Mouse (Mus musculus): ENCODE data around the gene Fau. TPM values are rescaled to one million over a fixed set of nuclear protein-coding genes. Genes with fewer than 3 reads are reported as not detected.

The Fau gene
- polyA plus RNA-seq, 1 experiment = 1,239 TPM

- peaks cover 2% of the 10 kb centered on the region for H3K4me1 ChIP-seq (ENCODE audit: control insufficient read depth, insufficient read depth, low read length)
- H3K9me3 ChIP-seq (replicated peaks; ENCODE audit: control insufficient read depth, insufficient read depth, low read length, poor library complexity, severe bottlenecking) = no peaks in the 10 kb centered on the region
- H3K36me3 ChIP-seq (ENCODE audit: control insufficient read depth, insufficient read depth, low read length, poor library complexity, severe bottlenecking) = no peaks in the 10 kb centered on the region
- no peak for TF ChIP-seq POLR2A (IDR thresholded peaks at IDR 0.05; ENCODE audit: insufficient read depth, low read length)
- TF ChIP-seq EP300 (IDR thresholded peaks at IDR 0.05; ENCODE audit: insufficient read depth, low read depth, low read length) = no peak
- TF ChIP-seq CTCF (IDR thresholded peaks at IDR 0.05; ENCODE audit: low read depth, low read length) = no peak
- H3K27me3 ChIP-seq (ENCODE audit: control insufficient read depth, insufficient read depth, low read length, poor library complexity, severe bottlenecking) = no peaks in the 10 kb centered on the region
- peak overlapping the region; percentile 13; the same call in 1 of the 2 replicates for H3K9ac ChIP-seq (ENCODE audit: low read depth, poor library complexity, severe bottlenecking)
- H3K4me3 ChIP-seq (ENCODE audit: low read depth, low read length) = peak overlapping the region; percentile 63
- H3K27ac ChIP-seq (ENCODE audit: insufficient read depth, low read length) = no peak overlapping the region
These were observed 13.6 kb downstream of the Fau start for GRCm38 (mm10) chr19:6071261-6071660.

DNA sequence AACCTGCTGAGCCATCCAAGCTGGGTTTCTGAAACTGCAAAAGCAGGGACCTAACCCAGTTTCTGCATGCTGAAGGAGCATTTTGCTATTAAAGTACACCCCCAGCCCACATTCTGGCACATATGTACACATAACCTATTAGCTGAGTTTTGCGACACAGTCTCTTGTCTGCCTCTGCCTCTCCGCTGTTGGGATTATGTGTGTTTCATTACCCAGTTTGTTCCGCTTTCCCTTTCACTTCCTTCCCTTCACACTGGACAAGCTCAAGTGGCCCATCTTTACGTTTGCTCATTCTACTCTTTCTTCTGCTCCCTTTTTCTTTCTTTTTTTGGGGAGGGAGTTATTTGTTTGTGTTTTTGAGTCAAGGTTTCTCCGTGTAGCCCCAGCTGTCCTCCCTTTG is 16.2 kb downstream of the Fau start:
- no peak for TF ChIP-seq POLR2A (IDR thresholded peaks at IDR 0.05; ENCODE audit: insufficient read depth, low read length)
- Histone ChIP-seq H3K36me3 (ENCODE audit: control insufficient read depth, insufficient read depth, low read length, poor library complexity, severe bottlenecking) (no peaks in the 10 kb centered on the region), H3K27ac (ENCODE audit: insufficient read depth, low read length) (no peak overlapping the region), H3K9ac (ENCODE audit: low read depth, poor library complexity, severe bottlenecking) (no peak overlapping the region), H3K4me3 (ENCODE audit: low read depth, low read length) (no peak overlapping the region), H3K9me3 (replicated peaks; ENCODE audit: control insufficient read depth, insufficient read depth, low read length, poor library complexity, severe bottlenecking) (no peaks in the 10 kb centered on the region), H3K4me1 (ENCODE audit: control insufficient read depth, insufficient read depth, low read length) (no peaks in the 10 kb centered on the region), H3K27me3 (ENCODE audit: control insufficient read depth, insufficient read depth, low read length, poor library complexity, severe bottlenecking) (no peaks in the 10 kb centered on the region)

- Histone ChIP-seq H3K27me3 (ENCODE audit: control insufficient read depth, insufficient read depth, low read length, poor library complexity, severe bottlenecking) (no peaks in the 10 kb centered on the region), H3K9ac (ENCODE audit: low read depth, poor library complexity, severe bottlenecking) (peak within 1 kb of the TSS; percentile 71), H3K4me3 (ENCODE audit: low read depth, low read length) (peak within 1 kb of the TSS; percentile 82), H3K4me1 (ENCODE audit: control insufficient read depth, insufficient read depth, low read length) (no peaks in the 10 kb centered on the region), H3K9me3 (replicated peaks; ENCODE audit: control insufficient read depth, insufficient read depth, low read length, poor library complexity, severe bottlenecking) (no peaks in the 10 kb centered on the region), H3K36me3 (ENCODE audit: control insufficient read depth, insufficient read depth, low read length, poor library complexity, severe bottlenecking) (no peaks in the 10 kb centered on the region), H3K27ac (ENCODE audit: insufficient read depth, low read length) (no peak within 1 kb of the TSS)
- no peak for TF ChIP-seq CTCF (IDR thresholded peaks at IDR 0.05; ENCODE audit: low read depth, low read length)
- peak; percentile 39; the same call in 1 of the 2 replicates for TF ChIP-seq EP300 (IDR thresholded peaks at IDR 0.05; ENCODE audit: insufficient read depth, low read depth, low read length)
These were observed 19.1 kb downstream of the Fau start, which contains the start of gene Vps51 for GRCm38 (mm10) chr19:6076564-6077393. Gene Vps51 (minus strand): TSS chr19:6077231.

DNA sequence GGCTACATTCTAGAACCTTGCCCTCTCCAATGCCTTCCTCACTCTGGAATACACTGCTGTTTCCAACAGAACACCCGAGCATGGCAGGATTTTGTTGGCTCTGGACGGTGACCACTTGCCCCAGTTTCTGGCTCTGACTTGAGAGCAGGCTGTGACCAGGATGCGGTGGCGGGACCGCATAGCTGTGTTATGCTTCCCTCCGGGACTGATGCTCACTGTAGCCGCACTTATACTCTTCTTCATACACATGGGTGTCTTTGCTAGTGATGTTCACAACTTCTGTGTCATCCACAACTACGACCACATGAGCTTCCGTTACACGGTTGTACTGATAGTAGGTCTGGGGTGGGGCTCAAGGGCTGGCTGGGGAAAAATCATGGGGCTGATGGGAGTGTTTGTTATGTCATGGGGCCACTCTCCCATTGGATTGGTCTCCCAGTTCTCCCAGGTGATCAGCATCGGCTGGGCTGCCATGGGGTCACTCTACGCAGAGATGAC is 22.4 kb downstream of the Fau start, which contains the start of gene Tmem262:
TSS of gene Tmem262 (plus strand) at position 51 of the 498 bp plus-strand sequence.
- H3K27ac ChIP-seq (ENCODE audit: insufficient read depth, low read length) = no peak within 1 kb of the TSS
- no peak within 1 kb of the TSS for H3K4me3 ChIP-seq (ENCODE audit: low read depth, low read length)
- H3K9me3 ChIP-seq (replicated peaks; ENCODE audit: control insufficient read depth, insufficient read depth, low read length, poor library complexity, severe bottlenecking) = no peaks in the 10 kb centered on the region
- TF ChIP-seq POLR2A (IDR thresholded peaks at IDR 0.05; ENCODE audit: insufficient read depth, low read length) (no peak), EP300 (IDR thresholded peaks at IDR 0.05; ENCODE audit: insufficient read depth, low read depth, low read length) (no peak), CTCF (IDR thresholded peaks at IDR 0.05; ENCODE audit: low read depth, low read length) (no peak)
- H3K27me3 ChIP-seq (ENCODE audit: control insufficient read depth, insufficient read depth, low read length, poor library complexity, severe bottlenecking) = no peaks in the 10 kb centered on the region
- peaks cover 2% of the 10 kb centered on the region for H3K4me1 ChIP-seq (ENCODE audit: control insufficient read depth, insufficient read depth, low read length)
- no peak within 1 kb of the TSS for H3K9ac ChIP-seq (ENCODE audit: low read depth, poor library complexity, severe bottlenecking)
- H3K36me3 ChIP-seq (ENCODE audit: control insufficient read depth, insufficient read depth, low read length, poor library complexity, severe bottlenecking) = no peaks in the 10 kb centered on the region

DNA sequence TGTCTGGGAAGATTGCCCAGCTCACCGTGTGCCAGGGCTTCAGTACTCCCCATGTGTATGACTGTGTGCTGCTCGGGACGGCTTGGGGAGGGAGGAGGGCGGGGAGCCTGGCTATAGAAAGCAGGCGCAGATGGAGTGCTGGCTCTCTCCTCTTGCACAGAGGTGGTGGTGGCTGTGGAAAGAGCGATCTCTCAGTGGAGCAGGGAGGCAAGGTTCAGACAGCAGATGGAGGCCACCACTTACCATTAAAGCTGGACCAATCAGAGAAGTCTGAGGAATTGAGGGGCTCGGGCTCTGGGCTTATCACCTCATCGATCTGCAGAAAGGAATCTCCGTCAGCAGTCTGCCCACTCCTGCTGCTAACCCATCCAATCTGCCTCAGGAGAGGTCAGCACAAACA is 24.5 kb downstream of the Fau start, which contains the start of gene Gm28374:
TSS of gene Gm28374 (minus strand) at position 101 of the 400 bp plus-strand sequence.
- TF ChIP-seq CTCF (IDR thresholded peaks at IDR 0.05; ENCODE audit: low read depth, low read length) (no peak), POLR2A (IDR thresholded peaks at IDR 0.05; ENCODE audit: insufficient read depth, low read length) (no peak), EP300 (IDR thresholded peaks at IDR 0.05; ENCODE audit: insufficient read depth, low read depth, low read length) (no peak)
- H3K9ac ChIP-seq (ENCODE audit: low read depth, poor library complexity, severe bottlenecking) = no peak within 1 kb of the TSS
- H3K9me3 ChIP-seq (replicated peaks; ENCODE audit: control insufficient read depth, insufficient read depth, low read length, poor library complexity, severe bottlenecking) = no peaks in the 10 kb centered on the region
- H3K36me3 ChIP-seq (ENCODE audit: control insufficient read depth, insufficient read depth, low read length, poor library complexity, severe bottlenecking) = peaks cover 11% of the 10 kb centered on the region
- no peak within 1 kb of the TSS for H3K27ac ChIP-seq (ENCODE audit: insufficient read depth, low read length)
- H3K4me3 ChIP-seq (ENCODE audit: low read depth, low read length) = no peak within 1 kb of the TSS
- H3K4me1 ChIP-seq (ENCODE audit: control insufficient read depth, insufficient read depth, low read length) = peaks cover 2% of the 10 kb centered on the region
- no peaks in the 10 kb centered on the region for H3K27me3 ChIP-seq (ENCODE audit: control insufficient read depth, insufficient read depth, low read length, poor library complexity, severe bottlenecking)

Measured in ES-Bruce4 (cell line).